In genomic region chr7:93197106-93197505, GRCm38 (mm10) we compare ENCODE assay signal across 29 mouse cellular contexts.
DNase-seq lines count a peak whose midpoint lies in the region; ATAC-seq and TF ChIP-seq lines count a peak whose summit lies in the region.
"Had no signal": no experiment of that assay in that cellular context is flagged by ENCODE, and none has a peak within 500 bp of the region (broad histone marks: within the 10 kb centered on the region; RNA-seq: fewer than 3 reads in every experiment).

No protein-coding gene starts in this region.

- no peak for TF ChIP-seq CTCF in layer of hippocampus, adult 2 months (conservative IDR thresholded peaks at IDR 0.05)
- TF ChIP-seq CTCF in cerebellum, adult 2 months (IDR thresholded peaks at IDR 0.05; ENCODE audit: borderline replicate concordance, insufficient read depth, low read depth, low read length) = no peak

- WGBS in cerebellum, adult 2 months = 60% methylated on average over 1 of the region's 1 CpGs

- no peak for DNase-seq in frontal cortex, postnatal 25 days (ENCODE audit: low spot score in 2 of 2)
- peak in 1 of 2 experiments; percentile 3 for DNase-seq in layer of hippocampus, adult 2 months (ENCODE audit: low spot score in 2 of 2)
- no peak for DNase-seq in layer of hippocampus, postnatal 10 days (ENCODE audit: low spot score in 2 of 2)
- peak; percentile 1 to 60 for DNase-seq in left cerebral cortex, postnatal 25 days (ENCODE audit: low spot score in 2 of 2)
- no peak for DNase-seq in left cerebral cortex, postnatal 10 days (ENCODE audit: extremely low spot score in 1 of 2, low spot score in 2 of 2)
- peak; percentile 76 for DNase-seq in brain, adult 2 months (ENCODE audit: low read depth, low spot score)
- DNase-seq in cerebellum, adult 2 months = no peak
- DNase-seq: adrenal gland, postnatal 10 days; cerebellum, adult 11 months; cerebellum, adult 9-11 months; embryo, embryonic 11 days; gastrocnemius, postnatal 36 days; heart, adult 18-20 months; heart, postnatal 36 days; kidney, adult 11 months; kidney, postnatal 14 days; left cerebral cortex, postnatal 4 days; liver, postnatal 0 days; lung, postnatal 36 days; spleen, adult 18-20 months; thymus, adult 2 months; thymus, postnatal 36 days had no signal

- intact Hi-C loops in left cerebral cortex, postnatal 25 days (cut with DNase I) = no loop called here
- intact Hi-C loops in left cerebral cortex, postnatal 10 days (cut with DNase I) = no loop called here

- H3K4me1 ChIP-seq in cerebellum, adult 2 months (ENCODE audit: control insufficient read depth, insufficient read depth, low read length) = no peaks in the 10 kb centered on the region
- H3K4me1 ChIP-seq: embryonic facial prominence, embryonic 12.5 days; hindbrain, embryonic 13.5 days; liver, embryonic 12.5 days had no signal

- H3K4me3 ChIP-seq in layer of hippocampus, adult 2 months = no peak overlapping the region
- no peak overlapping the region for H3K4me3 ChIP-seq in cerebellum, adult 2 months (replicated peaks; ENCODE audit: insufficient read depth, low read depth, low read length)
- H3K4me3 ChIP-seq: embryonic facial prominence, embryonic 12.5 days; hindbrain, embryonic 13.5 days; liver, embryonic 12.5 days had no signal

- H3K27me3 ChIP-seq in cerebellum, adult 2 months (ENCODE audit: control insufficient read depth, insufficient read depth, low read length) = no peaks in the 10 kb centered on the region
- H3K27me3 ChIP-seq: embryonic facial prominence, embryonic 12.5 days; hindbrain, embryonic 13.5 days; liver, embryonic 12.5 days; Patski had no signal

- peak; percentile 52 for ATAC-seq in frontal cortex, adult (ENCODE audit: low TSS enrichment)
- ATAC-seq: forebrain, embryonic 14.5 days; liver, embryonic 12.5 days; liver, postnatal 0 days; midbrain, embryonic 16.5 days; Patski had no signal

- H3K27ac ChIP-seq in layer of hippocampus, adult 2 months = peak overlapping the region; percentile 14; the same call in 1 of the 2 replicates
- no peak overlapping the region for H3K27ac ChIP-seq in cerebellum, adult 2 months (ENCODE audit: insufficient read depth, low read length)
- H3K27ac ChIP-seq: embryonic facial prominence, embryonic 12.5 days; hindbrain, embryonic 13.5 days; liver, embryonic 12.5 days had no signal

- no peak for TF ChIP-seq POLR2A in cerebellum, adult 2 months (IDR thresholded peaks at IDR 0.05; ENCODE audit: borderline replicate concordance, insufficient read depth, low read length)

Comparison
In these comparisons a context has a peak if more than half of its experiments do, and no peak if none do; other contexts are left out.
1. DNase-seq: peak in left cerebral cortex, postnatal 25 days (2 of 2) and brain, adult 2 months (single experiment); none in frontal cortex, postnatal 25 days (0 of 2), layer of hippocampus, postnatal 10 days (0 of 2), left cerebral cortex, postnatal 10 days (0 of 2) and cerebellum, adult 2 months (0 of 2).